ENCODE assay signal across 18 mouse cellular contexts in the genomic region with DNA sequence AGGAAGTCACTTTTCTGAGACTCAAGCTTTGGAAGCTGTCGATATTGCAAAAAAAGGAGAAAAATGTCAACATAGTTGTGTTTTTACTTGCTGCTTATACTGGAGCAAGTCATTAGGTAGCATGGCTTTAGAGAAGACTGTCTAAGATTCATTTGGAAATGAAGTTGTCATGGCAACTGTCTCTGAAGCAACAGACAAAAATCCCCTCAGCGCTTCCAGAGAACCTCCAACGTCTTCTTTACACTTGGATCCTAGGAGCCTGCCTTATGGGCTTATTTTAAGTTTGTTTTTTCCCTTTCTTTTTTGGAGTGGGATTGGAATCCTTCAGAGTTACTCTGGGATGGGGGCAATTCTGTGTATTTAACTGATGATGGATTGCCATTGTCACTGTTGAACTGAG. TPM values are rescaled to one million over a fixed set of nuclear protein-coding genes. Genes with fewer than 3 reads are reported as not detected.
DNase-seq lines count a peak whose midpoint lies in the region; ATAC-seq lines count a peak whose summit lies in the region.
"Had no signal": no experiment of that assay in that cellular context is flagged by ENCODE, and none has a peak within 500 bp of the region (broad histone marks: within the 10 kb centered on the region; RNA-seq: fewer than 3 reads in every experiment).

No protein-coding gene starts in this region.

- ATAC-seq in hindbrain, embryonic 15.5 days (ENCODE audit: low FRiP score, low read depth) = peak; percentile 68; the same call in 1 of the 2 replicates
- no peak for ATAC-seq in hindbrain, embryonic 12.5 days (ENCODE audit: low FRiP score)
- ATAC-seq in midbrain, embryonic 15.5 days (replicated peaks) = peak; percentile 89
- ATAC-seq in midbrain, embryonic 11.5 days (ENCODE audit: low FRiP score) = no peak
- ATAC-seq: intestine, postnatal 0 days had no signal

- H3K27ac ChIP-seq in hindbrain, embryonic 15.5 days (replicated peaks) = no peak overlapping the region
- no peak overlapping the region for H3K27ac ChIP-seq in hindbrain, embryonic 12.5 days
- no peak overlapping the region for H3K27ac ChIP-seq in midbrain, embryonic 15.5 days
- no peak overlapping the region for H3K27ac ChIP-seq in midbrain, embryonic 11.5 days (ENCODE audit: low read depth, low read length)
- H3K27ac ChIP-seq: heart, embryonic 10.5 days; liver, embryonic 15.5 days; neural tube, embryonic 13.5 days had no signal

- H3K36me3 ChIP-seq in hindbrain, embryonic 15.5 days = no peaks in the 10 kb centered on the region
- H3K36me3 ChIP-seq in hindbrain, embryonic 12.5 days = no peaks in the 10 kb centered on the region
- H3K36me3 ChIP-seq in midbrain, embryonic 15.5 days (replicated peaks) = no peaks in the 10 kb centered on the region
- no peaks in the 10 kb centered on the region for H3K36me3 ChIP-seq in midbrain, embryonic 11.5 days (ENCODE audit: control insufficient read depth, insufficient read depth, low read length)
- H3K36me3 ChIP-seq: heart, embryonic 10.5 days; liver, embryonic 15.5 days; neural tube, embryonic 13.5 days had no signal

- WGBS in hindbrain, embryonic 15.5 days = 46% methylated on average over 3 of the region's 3 CpGs
- 53% methylated on average over 3 of the region's 3 CpGs for WGBS in hindbrain, embryonic 12.5 days
- WGBS in midbrain, embryonic 15.5 days = 44% methylated on average over 3 of the region's 3 CpGs
- WGBS in midbrain, embryonic 11.5 days = 55% methylated on average over 3 of the region's 3 CpGs

- no peak overlapping the region for H3K4me2 ChIP-seq in hindbrain, embryonic 15.5 days
- H3K4me2 ChIP-seq in hindbrain, embryonic 12.5 days (replicated peaks) = no peak overlapping the region
- no peak overlapping the region for H3K4me2 ChIP-seq in midbrain, embryonic 15.5 days
- no peak overlapping the region for H3K4me2 ChIP-seq in midbrain, embryonic 11.5 days
- H3K4me2 ChIP-seq: liver, embryonic 15.5 days; neural tube, embryonic 13.5 days had no signal

- no peaks in the 10 kb centered on the region for H3K4me1 ChIP-seq in hindbrain, embryonic 15.5 days (replicated peaks)
- H3K4me1 ChIP-seq in hindbrain, embryonic 12.5 days = no peaks in the 10 kb centered on the region
- no peaks in the 10 kb centered on the region for H3K4me1 ChIP-seq in midbrain, embryonic 15.5 days
- H3K4me1 ChIP-seq in midbrain, embryonic 11.5 days (ENCODE audit: control insufficient read depth, insufficient read depth, low read length) = no peaks in the 10 kb centered on the region
- H3K4me1 ChIP-seq: heart, embryonic 10.5 days; liver, embryonic 15.5 days; neural tube, embryonic 13.5 days had no signal

- no peak for DNase-seq in midbrain, embryonic 11.5 days (ENCODE audit: low spot score, missing footprints)
- DNase-seq in layer of hippocampus, adult 8-10 months (ENCODE audit: low spot score in 2 of 2) = peak; percentile 10 to 15
- DNase-seq in telencephalon, adult 2 months (ENCODE audit: low read depth, low spot score) = peak; percentile 86
- DNase-seq in retina, postnatal 1 day = no peak
- DNase-seq: cerebellum, adult 2 months; gastrocnemius, postnatal 14 days; kidney, postnatal 10 days; thymus, adult 18-20 months had no signal

- H3K4me3 ChIP-seq in hindbrain, embryonic 15.5 days = no peak overlapping the region
- H3K4me3 ChIP-seq in hindbrain, embryonic 12.5 days = no peak overlapping the region
- H3K4me3 ChIP-seq in midbrain, embryonic 15.5 days = no peak overlapping the region
- H3K4me3 ChIP-seq in midbrain, embryonic 11.5 days (ENCODE audit: low read depth, low read length) = no peak overlapping the region
- H3K4me3 ChIP-seq: heart, embryonic 10.5 days; liver, embryonic 15.5 days; neural tube, embryonic 13.5 days had no signal

- H3K27me3 ChIP-seq in hindbrain, embryonic 15.5 days = no peaks in the 10 kb centered on the region
- H3K27me3 ChIP-seq in hindbrain, embryonic 12.5 days = no peaks in the 10 kb centered on the region
- H3K27me3 ChIP-seq in midbrain, embryonic 15.5 days (replicated peaks) = no peaks in the 10 kb centered on the region
- H3K27me3 ChIP-seq in midbrain, embryonic 11.5 days (ENCODE audit: control insufficient read depth, insufficient read depth, low read length) = no peaks in the 10 kb centered on the region
- H3K27me3 ChIP-seq: liver, embryonic 15.5 days; neural tube, embryonic 13.5 days had no signal

- no peak overlapping the region for H3K9ac ChIP-seq in hindbrain, embryonic 15.5 days
- no peak overlapping the region for H3K9ac ChIP-seq in hindbrain, embryonic 12.5 days
- H3K9ac ChIP-seq in midbrain, embryonic 15.5 days = no peak overlapping the region
- no peak overlapping the region for H3K9ac ChIP-seq in midbrain, embryonic 11.5 days (ENCODE audit: low read length)
- H3K9ac ChIP-seq: liver, embryonic 15.5 days; neural tube, embryonic 13.5 days had no signal

- no peaks in the 10 kb centered on the region for H3K9me3 ChIP-seq in hindbrain, embryonic 15.5 days
- H3K9me3 ChIP-seq in hindbrain, embryonic 12.5 days (replicated peaks) = no peaks in the 10 kb centered on the region
- H3K9me3 ChIP-seq in midbrain, embryonic 15.5 days = no peaks in the 10 kb centered on the region
- no peaks in the 10 kb centered on the region for H3K9me3 ChIP-seq in midbrain, embryonic 11.5 days (ENCODE audit: control insufficient read depth, low read length)
- H3K9me3 ChIP-seq: heart, embryonic 10.5 days; liver, embryonic 15.5 days; neural tube, embryonic 13.5 days had no signal

RNA-seq across cellular contexts. Expression of a gene that starts 11.9 kb away (rescaled TPM):
- not detected in 2 replicates for polyA plus RNA-seq in hindbrain, embryonic 15.5 days (2015; fragmentation: Nextera tagmentation; extraction: Ambion mirVana)
- not detected in 2 replicates for polyA plus RNA-seq in hindbrain, embryonic 12.5 days (2016; fragmentation: Nextera tagmentation; extraction: Ambion mirVana)
- not detected in 2 replicates for polyA plus RNA-seq in midbrain, embryonic 15.5 days (2015; fragmentation: Nextera tagmentation; extraction: Ambion mirVana)
- polyA plus RNA-seq in midbrain, embryonic 11.5 days (2014; fragmentation: Nextera tagmentation; extraction: Ambion mirVana) = not detected in 2 replicates
- not detected for total RNA-seq in layer of hippocampus, adult 8-10 months (2022)
- total RNA-seq: gastrocnemius, postnatal 14 days; heart, postnatal 25 days; MEL had no signal
- polyA plus RNA-seq: cerebellum, adult 2 months; heart, embryonic 10.5 days; intestine, postnatal 0 days; limb, embryonic 11.5 days; liver, embryonic 15.5 days; neural tube, embryonic 13.5 days had no signal

RNA-seq across cellular contexts. Expression of a gene that starts 39.4 kb away (rescaled TPM):
- polyA plus RNA-seq in hindbrain, embryonic 15.5 days (2015; fragmentation: Nextera tagmentation; extraction: Ambion mirVana) = not detected in 2 replicates
- polyA plus RNA-seq in hindbrain, embryonic 12.5 days (2016; fragmentation: Nextera tagmentation; extraction: Ambion mirVana) = not detected in 2 replicates
- polyA plus RNA-seq in midbrain, embryonic 15.5 days (2015; fragmentation: Nextera tagmentation; extraction: Ambion mirVana) = not detected in 2 replicates
- polyA plus RNA-seq in midbrain, embryonic 11.5 days (2014; fragmentation: Nextera tagmentation; extraction: Ambion mirVana) = not detected in 2 replicates
- not detected for total RNA-seq in layer of hippocampus, adult 8-10 months (2022)
- total RNA-seq: gastrocnemius, postnatal 14 days; heart, postnatal 25 days; MEL had no signal
- polyA plus RNA-seq: cerebellum, adult 2 months; heart, embryonic 10.5 days; intestine, postnatal 0 days; limb, embryonic 11.5 days; liver, embryonic 15.5 days; neural tube, embryonic 13.5 days had no signal

RNA-seq across cellular contexts. Expression of a gene that starts 43.0 kb away (rescaled TPM):
- not detected in 2 replicates for polyA plus RNA-seq in hindbrain, embryonic 15.5 days (2015; fragmentation: Nextera tagmentation; extraction: Ambion mirVana)
- not detected in 2 replicates for polyA plus RNA-seq in hindbrain, embryonic 12.5 days (2016; fragmentation: Nextera tagmentation; extraction: Ambion mirVana)
- polyA plus RNA-seq in midbrain, embryonic 15.5 days (2015; fragmentation: Nextera tagmentation; extraction: Ambion mirVana) = 0.10 TPM in 1 of 2 replicates, not detected in the other
- polyA plus RNA-seq in midbrain, embryonic 11.5 days (2014; fragmentation: Nextera tagmentation; extraction: Ambion mirVana) = not detected in 2 replicates
- not detected for total RNA-seq in layer of hippocampus, adult 8-10 months (2022)
- total RNA-seq: gastrocnemius, postnatal 14 days; heart, postnatal 25 days; MEL had no signal
- polyA plus RNA-seq: cerebellum, adult 2 months; heart, embryonic 10.5 days; intestine, postnatal 0 days; limb, embryonic 11.5 days; liver, embryonic 15.5 days; neural tube, embryonic 13.5 days had no signal

Comparison
In these comparisons a context has a peak if more than half of its experiments do, and no peak if none do; other contexts are left out.
1. ATAC-seq: peak in hindbrain, embryonic 15.5 days (single experiment) and midbrain, embryonic 15.5 days (single experiment); none in hindbrain, embryonic 12.5 days (single experiment) and midbrain, embryonic 11.5 days (single experiment).
2. DNase-seq: peak in layer of hippocampus, adult 8-10 months (2 of 2) and telencephalon, adult 2 months (single experiment); none in midbrain, embryonic 11.5 days (single experiment) and retina, postnatal 1 day (single experiment).